Mouse (Mus musculus): ENCODE measurements around the gene Zfp536. TPM values are rescaled to one million over a fixed set of nuclear protein-coding genes. Genes with fewer than 3 reads are reported as not detected.
A peak's percentile ranks its signal among the peaks of the same experiment; 100 is the strongest.

Zfp536 gene
- total RNA-seq (2021): 10 to 100 TPM; 35.1 to 40.3 TPM
- long read RNA-seq, experiment 1, full-length matches to known transcripts: 1 of 4 reads
- long read RNA-seq, experiment 1, partial matches to known transcripts: 2 of 4 reads
- long read RNA-seq, experiment 1, other reads (novel, unspliced or antisense): 1 of 4 reads
- long read RNA-seq, experiment 2, partial matches to known transcripts: 3 of 6 reads
- long read RNA-seq, experiment 2, other reads (novel, unspliced or antisense): 3 of 6 reads

DNA sequence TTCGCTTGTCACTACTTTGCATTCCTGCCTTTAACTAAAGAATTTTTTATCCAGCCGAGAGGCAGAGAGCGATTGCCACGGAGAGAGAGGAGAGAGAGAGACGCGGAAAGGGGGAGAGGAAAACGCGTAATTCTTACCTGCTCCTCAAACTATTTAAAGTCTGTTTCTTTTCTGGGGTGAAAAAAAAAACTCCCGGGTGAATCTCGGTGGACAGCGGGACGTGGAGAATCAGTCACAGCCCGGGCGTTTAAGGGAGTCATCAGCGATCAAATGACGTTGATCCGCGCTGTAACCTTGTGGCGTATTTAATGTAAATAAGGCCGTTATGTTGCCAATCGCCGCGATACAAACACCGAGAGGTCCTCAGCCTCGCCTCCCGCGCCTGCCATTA is at the start of gene Zfp536:
Gene Zfp536 (minus strand): TSS at position 330 of the 391 bp plus-strand sequence.
- DNase-seq (ENCODE audit: low spot score in 2 of 2): no peak

DNA sequence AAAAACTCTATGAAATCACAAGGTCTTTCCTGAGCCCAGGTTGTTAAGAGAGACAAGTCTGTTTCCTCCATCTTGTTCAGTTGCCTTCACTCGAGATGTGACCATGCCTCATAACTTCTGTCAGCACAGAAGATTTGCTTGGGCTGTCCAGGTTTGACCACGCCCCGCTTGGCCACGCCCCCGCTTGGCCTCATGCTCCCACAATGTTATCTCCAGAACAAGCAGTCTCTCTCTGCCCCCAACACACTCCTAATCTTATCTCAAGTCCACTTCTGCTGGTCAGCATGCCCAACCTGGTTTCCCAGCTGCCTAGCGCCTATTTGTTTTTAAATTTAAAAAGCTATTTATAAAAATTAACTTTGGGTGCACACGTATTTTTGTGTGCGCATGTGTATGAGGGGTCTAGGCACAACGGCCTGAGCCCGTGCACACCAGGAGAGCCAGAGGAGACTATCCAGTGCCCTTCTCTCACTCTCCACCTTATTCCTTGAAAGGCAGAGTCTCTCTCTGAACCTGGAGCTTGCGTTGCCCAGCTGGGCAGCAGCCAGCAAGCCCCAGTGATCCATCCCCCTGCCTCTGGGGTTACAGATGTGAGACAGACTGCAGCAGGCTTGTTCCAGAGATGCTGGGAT is 47.3 kb upstream of the Zfp536 start:
- DNase-seq (ENCODE audit: low spot score in 2 of 2): no peak

DNA sequence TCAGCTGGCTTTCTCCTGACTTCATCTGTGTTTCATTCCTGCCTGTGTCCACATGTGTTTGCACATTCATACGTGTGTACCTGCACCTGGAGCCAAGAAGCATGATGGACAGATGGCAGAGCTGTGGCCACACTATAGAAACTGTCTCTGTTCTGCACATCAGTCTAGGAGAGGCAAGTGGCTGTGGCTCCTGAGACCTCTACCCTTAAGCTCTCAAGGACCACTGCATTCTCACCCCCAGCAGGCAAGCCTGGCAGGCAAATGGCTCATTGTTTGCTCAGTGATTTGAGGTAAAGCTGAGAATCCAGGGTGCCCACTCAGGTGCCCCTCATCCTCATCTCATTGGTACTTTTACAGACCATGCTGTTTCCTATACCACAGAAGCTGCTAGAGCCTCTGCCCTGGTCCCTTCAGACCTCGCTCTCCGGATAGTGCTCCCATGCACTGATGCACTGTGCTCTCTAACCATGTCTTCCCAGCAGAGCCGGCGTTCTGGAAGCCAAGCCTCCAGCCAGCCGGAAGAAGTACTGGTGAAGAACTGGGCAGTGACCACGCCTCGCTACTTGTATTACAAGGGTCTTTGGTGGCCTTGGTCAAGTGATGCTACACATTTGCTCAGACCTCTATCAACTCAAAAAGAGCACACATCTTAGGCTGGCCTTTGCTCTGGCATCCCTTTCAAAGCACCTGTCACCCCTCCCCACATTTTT is 45.3 kb upstream of the Zfp536 start:
- DNase-seq (ENCODE audit: low spot score in 2 of 2): no peak

DNA sequence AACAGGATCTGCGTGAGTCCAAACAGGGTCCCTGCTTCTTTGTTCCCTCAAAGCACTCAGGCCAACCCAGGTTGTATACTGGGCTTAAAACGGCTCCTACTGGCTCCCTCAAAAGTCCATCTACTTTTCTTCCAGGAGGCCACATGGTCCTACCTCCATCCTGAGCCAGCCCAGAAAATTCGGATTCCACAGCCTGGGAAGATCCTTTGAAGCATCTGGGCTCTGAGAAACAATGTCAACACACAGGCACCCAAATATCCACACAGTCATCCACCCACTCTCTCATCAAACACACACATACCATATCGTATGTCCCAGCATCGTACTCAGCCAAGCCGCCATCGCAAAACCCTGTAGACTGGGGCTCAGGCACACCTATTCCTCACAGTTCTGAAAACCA is 43.5 kb upstream of the Zfp536 start:
- DNase-seq (ENCODE audit: low spot score in 2 of 2): no peak

DNA sequence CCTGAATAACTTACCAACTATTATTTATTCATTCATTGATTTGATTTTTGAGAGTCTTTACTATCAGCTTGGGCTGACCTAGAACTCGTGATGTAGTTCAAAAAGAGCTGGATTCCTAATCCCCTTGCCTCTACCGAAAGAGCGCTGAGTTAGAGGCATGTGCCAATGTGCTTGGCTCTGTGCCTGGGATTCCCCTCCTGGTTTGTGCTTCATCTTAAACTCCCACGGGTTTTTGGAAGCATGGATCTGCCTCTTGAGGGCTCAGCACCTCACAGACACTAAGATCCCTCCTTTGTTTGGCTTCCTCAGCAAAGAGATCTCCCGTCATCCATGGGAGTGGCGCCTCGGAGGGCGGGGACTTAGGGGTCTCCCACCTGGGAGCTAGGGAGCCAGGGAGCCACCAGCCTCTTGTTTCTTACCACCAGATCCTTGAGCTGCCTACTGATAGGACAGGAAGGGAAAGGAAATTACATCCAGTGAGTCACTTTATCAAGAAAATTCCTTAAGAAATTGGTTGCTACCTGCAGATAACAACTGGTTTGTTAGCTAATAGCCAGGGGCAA is 41.5 kb upstream of the Zfp536 start:
- DNase-seq (ENCODE audit: low spot score in 2 of 2): peak; percentile 18 to 30

DNA sequence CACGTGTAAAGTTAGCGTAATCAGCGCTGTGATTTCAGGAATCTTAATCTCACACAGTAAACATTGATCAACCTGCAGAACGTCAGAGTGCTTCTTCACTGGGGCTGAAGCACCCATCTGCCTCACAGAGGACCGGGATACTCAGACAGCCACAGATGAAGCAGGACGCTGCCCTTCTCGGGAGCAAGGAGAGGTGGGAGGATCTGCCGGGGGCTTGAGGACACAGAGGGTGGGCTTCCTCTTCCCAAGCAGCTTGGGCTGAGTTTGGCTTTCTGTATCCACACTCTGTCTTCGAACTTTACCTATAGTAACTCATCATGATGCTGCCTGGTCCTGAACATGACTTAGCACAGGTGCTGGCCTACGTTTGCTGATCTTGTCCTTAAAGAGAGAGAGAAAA is 40.2 kb upstream of the Zfp536 start:
- no peak for DNase-seq (ENCODE audit: low spot score in 2 of 2)

DNA sequence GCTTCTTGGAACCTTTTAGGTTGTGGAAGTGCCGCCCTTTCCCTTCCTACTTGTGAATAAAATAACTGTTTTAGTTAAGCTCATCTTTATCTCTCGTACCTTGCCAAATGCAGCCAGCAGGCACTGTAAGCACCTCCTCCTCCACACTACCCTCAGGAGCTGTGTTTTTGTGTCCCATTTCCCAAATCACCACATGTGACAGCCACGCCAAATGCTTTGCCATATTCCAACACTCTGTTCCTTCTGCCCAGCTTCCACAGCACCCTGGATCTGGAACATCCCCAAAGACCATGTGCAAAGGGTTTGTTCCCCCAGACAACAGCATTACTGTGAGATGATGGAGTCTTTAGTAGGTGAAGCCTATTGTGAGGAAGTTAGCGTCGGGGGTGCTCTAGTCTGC is 36.5 kb upstream of the Zfp536 start:
- DNase-seq (ENCODE audit: low spot score in 2 of 2): peak in 1 of 2 experiments; percentile 14

DNA sequence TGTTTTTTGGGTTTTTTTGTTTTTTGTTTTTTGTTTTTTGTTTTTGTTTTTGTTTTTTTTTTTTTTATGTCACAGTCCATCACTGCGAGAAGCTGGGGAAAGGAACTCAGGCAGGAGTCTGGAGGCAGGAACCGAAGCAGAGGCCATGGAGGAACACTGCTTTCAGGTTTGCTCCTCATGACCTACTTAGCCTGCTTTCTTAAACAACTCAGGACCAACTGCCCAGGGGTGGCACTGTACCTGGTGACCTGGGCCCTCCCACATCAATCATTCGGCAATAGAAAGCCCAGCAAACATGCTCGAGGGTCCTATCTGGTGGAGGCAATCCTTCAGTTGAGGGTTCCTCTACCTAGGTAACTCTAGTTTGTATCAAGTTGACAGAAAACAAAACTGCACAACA is 35.6 kb upstream of the Zfp536 start:
- DNase-seq (ENCODE audit: low spot score in 2 of 2): no peak

DNA sequence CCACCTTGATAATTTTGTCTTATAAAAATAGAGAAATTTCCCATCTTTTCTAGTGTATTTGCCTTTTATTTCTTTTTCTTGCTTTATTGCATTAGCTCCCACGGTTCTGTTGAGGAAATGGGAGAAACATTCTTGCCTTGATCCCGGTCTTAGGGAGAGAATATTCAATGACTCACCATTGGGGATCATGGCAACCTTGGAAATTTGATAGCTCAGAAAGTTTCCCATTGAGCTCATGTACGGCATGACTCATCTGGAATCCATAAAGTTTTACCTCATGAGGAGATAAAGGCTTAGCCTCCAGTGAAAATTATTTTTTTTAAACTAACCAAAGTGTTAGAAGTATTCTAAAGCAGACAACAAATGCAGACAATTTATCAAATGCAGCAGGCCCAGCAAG is 27.7 kb upstream of the Zfp536 start:
- DNase-seq (ENCODE audit: low spot score in 2 of 2): no peak

DNA sequence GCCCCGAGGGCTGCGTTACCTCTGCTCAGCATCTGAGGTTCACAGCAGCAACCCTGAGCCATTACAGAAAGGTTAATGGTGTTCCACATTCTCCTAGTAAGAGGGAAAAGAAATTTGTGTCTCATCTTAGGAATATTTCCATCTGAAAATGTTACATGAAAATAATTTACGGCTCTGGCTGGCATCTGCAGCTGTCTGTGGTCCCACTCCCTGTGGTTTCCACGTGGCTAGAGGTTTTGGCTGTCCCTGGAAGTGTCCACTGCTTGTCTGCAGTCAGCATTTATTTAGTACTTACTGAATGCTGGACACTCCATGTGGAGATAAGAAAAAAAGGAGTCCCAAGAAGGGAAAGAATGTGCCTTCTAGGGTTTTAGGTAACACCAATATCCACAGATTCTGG is 15.3 kb upstream of the Zfp536 start:
- no peak for DNase-seq (ENCODE audit: low spot score in 2 of 2)

DNA sequence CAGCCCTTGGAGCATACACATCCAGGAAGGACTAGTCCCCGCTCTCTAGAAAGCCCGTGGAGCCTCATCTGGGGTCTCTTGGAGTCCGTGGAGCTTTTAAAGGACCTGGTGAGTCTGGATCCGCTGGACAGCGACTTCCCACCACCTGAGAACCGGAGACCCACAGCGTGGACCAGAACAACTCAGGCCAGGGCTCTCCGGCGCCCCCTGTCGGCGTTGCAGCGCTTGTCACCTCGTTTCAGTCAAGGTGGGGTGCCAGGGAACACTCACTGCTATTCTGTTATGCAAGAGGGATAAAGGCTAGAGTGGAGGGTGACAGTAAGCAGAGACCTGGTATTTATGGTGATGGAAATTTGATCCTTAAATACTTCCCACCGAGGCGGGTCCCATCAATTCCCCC is 2.1 kb upstream of the Zfp536 start:
- peak; percentile 47 to 64 for DNase-seq (ENCODE audit: low spot score in 2 of 2)

DNA sequence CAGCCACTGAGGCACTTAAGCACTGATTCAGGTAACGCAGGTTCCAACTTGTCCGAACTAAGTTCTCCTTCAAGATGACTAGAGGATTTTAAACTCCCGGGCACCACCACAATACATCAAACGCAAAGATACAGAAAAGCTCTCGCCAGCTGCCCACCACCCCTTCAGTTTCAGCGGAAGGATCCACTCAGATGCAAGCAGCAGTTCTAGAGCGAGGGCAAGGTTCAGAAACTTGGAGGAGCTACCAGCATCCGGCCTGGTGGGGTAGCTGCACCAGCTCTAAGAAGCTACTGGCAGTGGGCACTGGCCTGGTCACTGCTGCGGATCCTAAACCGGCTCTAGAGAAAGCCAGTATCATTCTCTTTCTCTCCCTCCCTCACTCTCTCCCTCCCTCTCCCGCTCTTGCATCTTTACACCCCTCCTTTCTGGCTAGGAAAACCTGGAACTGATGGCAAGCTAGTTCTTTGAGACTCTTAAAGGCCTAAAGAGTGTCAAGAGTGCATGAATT is 1.1 kb upstream of the Zfp536 start:
- no peak for DNase-seq (ENCODE audit: low spot score in 2 of 2)

DNA sequence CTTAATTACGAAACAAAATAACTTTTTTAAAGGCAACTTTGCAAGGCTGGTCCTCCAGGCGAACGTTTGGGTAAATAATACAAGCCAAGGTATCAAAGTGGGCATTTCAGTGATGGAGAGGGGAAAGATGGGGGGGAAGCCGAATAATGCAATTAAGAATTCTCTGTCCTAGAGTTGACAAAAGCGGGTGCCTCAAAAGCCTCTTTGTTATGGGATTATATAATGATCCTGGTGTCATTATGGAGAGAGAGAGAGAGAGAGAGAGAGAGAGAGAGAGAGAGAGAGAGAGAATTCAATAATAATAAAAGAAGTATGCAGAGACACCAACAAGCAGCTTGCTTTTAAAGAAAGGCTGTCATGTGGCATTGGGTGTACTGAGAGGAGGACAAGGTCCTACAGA is 465 bp upstream of the Zfp536 start:
- no peak for DNase-seq (ENCODE audit: low spot score in 2 of 2)

DNA sequence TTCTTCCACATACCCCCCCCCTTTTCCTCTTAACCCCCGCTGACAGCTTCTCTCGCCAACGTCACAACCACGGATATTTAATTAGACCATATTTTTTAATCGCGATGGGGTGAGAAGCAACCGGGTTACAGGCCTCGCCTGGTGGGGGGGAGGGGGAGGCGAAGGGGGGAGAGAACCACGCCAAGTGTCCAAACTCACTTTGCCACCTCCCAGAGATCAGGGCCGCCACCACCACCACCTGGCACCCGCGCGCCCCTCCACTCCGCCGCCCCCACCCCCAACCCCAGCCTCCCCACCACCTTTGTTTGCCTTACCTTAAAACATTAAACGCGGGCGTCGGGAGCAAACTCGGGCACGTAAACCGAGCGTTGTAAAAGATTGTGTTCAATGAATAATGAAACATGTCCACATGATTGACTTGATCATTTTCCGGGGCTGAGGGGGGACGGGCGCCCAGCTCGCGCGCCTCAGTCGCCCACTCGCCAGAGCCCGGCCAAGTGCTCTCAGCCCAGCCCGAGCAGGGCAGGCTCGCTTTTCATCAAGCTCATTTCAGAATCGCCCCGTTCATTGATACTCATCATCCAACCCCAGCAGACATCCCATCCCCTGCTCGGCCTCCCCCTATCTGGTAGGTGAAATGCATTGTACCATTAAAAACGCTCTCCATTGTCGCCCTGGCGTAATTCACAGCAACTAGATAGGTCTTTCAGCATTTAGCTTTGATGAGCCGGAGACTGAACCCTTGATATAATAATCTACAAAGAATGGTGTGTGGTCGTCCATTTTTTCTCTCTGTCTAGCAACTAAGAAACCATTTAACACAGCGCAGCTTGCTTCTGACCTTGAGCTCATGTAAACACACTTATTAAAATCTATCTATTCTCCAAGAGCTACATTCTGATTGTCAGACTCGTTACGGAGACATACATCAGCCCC is 797 bp downstream of the Zfp536 start:
- DNase-seq (ENCODE audit: low spot score in 2 of 2): no peak

DNA sequence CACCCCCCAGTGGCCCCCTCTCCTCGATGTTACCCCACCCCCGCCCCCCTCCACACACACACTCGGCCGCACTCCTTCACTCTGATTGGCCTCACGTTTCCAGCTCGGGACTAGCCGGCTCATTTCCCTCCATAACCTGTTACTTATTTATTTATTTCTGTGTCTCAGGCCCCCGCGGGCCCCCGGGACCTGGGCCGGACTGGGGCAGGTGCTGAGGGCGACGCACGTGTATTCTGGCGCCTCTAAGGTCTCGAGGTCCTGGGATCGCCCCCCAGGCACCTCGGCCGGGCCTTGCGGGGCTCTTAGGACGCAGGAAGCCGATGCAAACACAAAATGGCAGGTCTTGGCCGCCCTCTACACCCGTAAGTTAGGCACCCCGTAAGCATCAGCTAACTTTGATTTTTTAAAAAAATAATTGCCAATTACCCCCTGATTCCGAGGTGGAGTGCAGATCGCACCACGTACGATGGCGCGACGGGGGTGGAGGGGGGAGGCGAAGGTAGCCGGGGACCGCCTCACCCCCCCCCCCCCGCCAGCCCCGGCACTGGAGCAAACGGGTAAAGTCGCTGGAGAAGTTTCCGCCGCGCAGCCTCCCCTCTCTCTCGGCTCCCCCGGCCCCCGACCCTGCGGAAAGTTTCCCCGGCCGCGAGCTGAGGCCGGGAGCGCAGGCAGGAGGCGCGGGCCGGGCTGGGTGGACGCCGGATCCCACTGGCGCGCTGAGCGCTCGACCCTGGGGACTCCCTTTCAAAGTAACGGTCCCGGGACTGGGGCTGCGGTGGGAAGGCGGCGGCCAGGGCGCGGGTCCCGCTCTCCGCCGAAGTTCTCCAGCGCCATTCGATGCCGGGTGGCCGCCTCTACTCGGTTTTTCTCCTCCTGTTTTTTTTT is 1.7 kb downstream of the Zfp536 start:
- no peak for DNase-seq (ENCODE audit: low spot score in 2 of 2)

DNA sequence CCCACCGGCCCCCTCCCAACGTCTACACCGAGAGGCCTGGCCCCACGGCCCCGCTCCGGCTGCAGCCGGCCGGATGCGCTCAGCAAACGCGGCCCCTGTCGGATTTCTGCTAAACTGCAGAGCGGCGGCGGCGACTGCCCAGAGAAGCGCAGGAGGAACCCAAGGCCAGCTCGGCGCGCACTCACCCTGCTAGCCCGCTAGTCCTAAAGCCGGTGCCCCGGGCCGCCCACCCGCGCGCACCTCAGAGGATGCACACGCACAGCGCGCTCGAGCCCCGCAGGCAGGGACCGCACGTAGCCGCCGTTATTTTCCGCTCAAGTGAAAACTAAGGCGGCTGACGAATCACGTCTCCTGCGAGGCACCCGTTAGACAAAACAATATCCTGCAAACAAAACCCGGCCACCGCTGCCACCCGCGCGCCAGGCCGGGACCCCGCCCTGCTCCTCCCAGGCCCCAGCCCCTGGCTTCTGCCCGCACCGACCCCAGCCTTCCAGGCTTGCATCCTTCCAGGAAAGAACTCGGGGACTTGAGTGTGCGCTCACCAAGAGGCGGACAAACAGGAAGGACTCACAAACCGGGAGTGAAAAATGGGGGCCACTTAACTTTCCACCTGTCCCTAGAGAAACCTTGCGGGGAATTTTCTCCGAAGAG is 2.9 kb downstream of the Zfp536 start:
- DNase-seq (ENCODE audit: low spot score in 2 of 2): peak; percentile 72 to 74

DNA sequence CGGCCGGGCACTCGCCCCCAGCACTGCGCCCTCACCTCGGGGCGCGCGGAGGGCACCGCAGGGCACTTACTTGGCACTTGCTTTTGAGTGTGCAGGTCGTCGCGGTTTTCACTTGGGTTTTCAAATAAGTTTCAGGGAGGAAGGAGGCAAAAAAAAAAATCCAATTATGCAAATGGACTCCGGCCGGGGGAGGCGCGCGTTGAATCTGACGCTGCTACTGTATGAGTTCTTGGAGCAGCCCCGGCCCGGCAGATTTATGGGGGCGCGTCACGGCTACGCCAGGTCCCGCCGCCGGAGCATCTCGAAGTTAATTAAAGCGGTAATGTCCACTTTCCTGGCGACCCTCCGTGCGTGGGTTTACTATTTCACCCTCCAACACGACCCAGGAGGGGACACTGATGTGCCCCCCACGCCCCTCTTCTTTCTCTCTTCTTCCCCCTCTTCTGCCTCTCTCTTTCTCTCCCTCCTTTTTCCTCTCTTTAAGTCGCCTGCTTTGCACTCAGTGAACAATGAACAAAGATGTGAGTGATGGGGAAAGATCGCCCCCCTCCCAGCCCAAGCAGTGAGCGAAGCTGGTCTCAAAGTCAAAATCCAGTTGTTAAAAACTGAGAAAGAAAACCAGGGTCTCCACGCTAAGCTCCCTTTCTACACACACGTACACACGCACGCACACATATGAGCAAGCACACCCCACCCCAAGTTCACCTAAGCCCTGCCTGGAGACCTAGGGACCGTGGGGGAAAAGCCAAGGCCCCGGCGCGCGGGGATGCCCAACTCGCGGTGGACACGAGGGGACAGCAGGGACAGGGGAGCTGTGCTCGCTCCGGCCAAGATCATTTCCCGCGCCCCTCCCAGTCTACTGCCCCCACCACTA is 3.7 kb downstream of the Zfp536 start:
- DNase-seq (ENCODE audit: low spot score in 2 of 2): peak in 1 of 2 experiments; percentile 16

DNA sequence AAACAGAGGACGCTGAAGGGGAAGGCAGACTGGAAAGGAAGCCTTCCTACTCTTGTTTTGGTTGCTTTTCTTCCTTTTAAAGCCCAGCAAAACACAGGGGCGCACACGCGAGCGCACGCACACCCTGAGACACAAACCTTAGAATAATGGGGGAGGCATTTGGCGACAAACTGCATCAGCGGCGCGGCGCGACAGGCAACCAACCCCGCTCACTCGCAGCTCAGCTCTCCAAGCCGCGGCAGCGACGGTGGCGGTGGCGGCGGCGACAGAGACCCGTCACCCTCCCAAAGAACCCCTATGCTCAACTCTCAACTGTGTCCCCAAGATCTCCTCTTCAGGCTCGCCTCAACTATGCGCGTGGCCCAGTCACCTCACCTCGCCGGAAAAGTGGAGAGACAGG is 4.4 kb downstream of the Zfp536 start:
- DNase-seq (ENCODE audit: low spot score in 2 of 2): peak; percentile 23 to 31

Measured in left cerebral cortex, adult 18-20 months (tissue).